In the genomic region with DNA sequence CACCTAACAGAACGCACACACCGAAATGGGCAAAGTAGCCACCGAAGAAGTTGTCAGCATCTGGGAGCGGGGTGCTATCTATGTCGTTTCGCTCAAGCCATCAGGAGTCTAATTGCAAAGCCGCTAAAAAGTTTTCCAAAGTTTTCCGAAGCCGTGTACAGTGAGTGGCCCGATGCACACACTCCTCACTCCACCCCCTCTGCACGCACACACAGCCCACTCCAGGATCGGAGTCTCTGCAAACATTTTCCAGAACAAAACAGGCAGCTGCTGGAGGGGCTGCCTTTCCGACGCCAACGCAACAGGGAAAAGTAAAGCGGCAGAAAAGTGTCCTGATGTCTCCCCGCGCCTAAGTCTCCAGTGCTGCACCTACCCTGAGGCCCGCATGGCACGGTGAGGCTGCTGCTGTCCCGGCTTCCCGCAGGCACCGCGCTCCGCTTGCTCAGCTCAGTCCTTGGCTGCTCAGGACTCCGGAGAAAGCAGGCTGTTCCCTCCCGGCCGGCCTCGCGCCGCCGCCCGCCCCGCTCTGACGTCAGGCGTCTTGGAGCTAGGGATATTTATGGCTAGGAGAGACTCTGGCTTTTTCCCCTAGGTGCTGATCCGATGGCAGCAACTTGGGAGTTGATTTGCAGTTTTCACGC, we compare ENCODE assay signal across 7 mouse cellular contexts. TPM values are rescaled to one million over a fixed set of nuclear protein-coding genes. Genes with fewer than 3 reads are reported as not detected.
DNase-seq lines count a peak whose midpoint lies in the region; ATAC-seq and TF ChIP-seq lines count a peak whose summit lies in the region.

TSS of gene Daam2 (minus strand) at position 514 of the 641 bp plus-strand sequence.

- peak; percentile 91 for ATAC-seq in embryonic facial prominence, embryonic 14.5 days (ENCODE audit: low read depth)
- peak; percentile 91 for ATAC-seq in limb, embryonic 14.5 days (ENCODE audit: low FRiP score, low read depth)

- peak; percentile 31 to 65 for DNase-seq in adrenal gland, postnatal 4 days (ENCODE audit: low spot score in 2 of 2)
- peak; percentile 86 for DNase-seq in embryonic facial prominence, embryonic 14.5 days (ENCODE audit: low spot score)
- DNase-seq in heart, adult 9 months (ENCODE audit: low spot score in 2 of 2) = peak; percentile 60 to 80
- DNase-seq in kidney, adult 9 months = peak; percentile 66
- peak; percentile 80 for DNase-seq in limb, embryonic 14.5 days (ENCODE audit: low spot score)
- peak; percentile 74 for DNase-seq in testis, postnatal 14 days (ENCODE audit: low spot score)

- H3K79me2 ChIP-seq in myocyte (ENCODE audit: control insufficient read depth, insufficient read depth) = no peaks in the 10 kb centered on the region

- H3K4me3 ChIP-seq in embryonic facial prominence, embryonic 14.5 days (ENCODE audit: low read depth, low read length) = peak within 1 kb of the TSS; percentile 57
- peak within 1 kb of the TSS; percentile 60 for H3K4me3 ChIP-seq in limb, embryonic 14.5 days (replicated peaks; ENCODE audit: low read length)
- H3K4me3 ChIP-seq in myocyte = no peak within 1 kb of the TSS

- no peak within 1 kb of the TSS for H3ac ChIP-seq in myocyte (ENCODE audit: control insufficient read depth, insufficient read length)

- H3K4me1 ChIP-seq in embryonic facial prominence, embryonic 14.5 days (ENCODE audit: control insufficient read depth, insufficient read depth, low read length) = peaks cover 17% of the 10 kb centered on the region; the same call in 1 of the 2 replicates
- peaks cover 17% of the 10 kb centered on the region for H3K4me1 ChIP-seq in limb, embryonic 14.5 days (ENCODE audit: control insufficient read depth, insufficient read depth, low read length)

- 4% methylated on average over 32 of the region's 38 CpGs for WGBS in embryonic facial prominence, embryonic 14.5 days
- WGBS in limb, embryonic 14.5 days = 2% methylated on average over 38 of the region's 38 CpGs

- peak within 1 kb of the TSS; percentile 94 for H3K27ac ChIP-seq in embryonic facial prominence, embryonic 14.5 days (replicated peaks; ENCODE audit: low read depth, low read length)
- peak within 1 kb of the TSS; percentile 93 for H3K27ac ChIP-seq in limb, embryonic 14.5 days (replicated peaks; ENCODE audit: low read depth, low read length)

- no peaks in the 10 kb centered on the region for H3K36me3 ChIP-seq in embryonic facial prominence, embryonic 14.5 days (ENCODE audit: control insufficient read depth, insufficient read depth, low read length)
- no peaks in the 10 kb centered on the region for H3K36me3 ChIP-seq in limb, embryonic 14.5 days (ENCODE audit: control insufficient read depth, insufficient read depth, low read length)
- H3K36me3 ChIP-seq in myocyte (ENCODE audit: control insufficient read depth, insufficient read depth) = no peaks in the 10 kb centered on the region

- H3K9ac ChIP-seq in embryonic facial prominence, embryonic 14.5 days (ENCODE audit: low read depth, low read length) = peak within 1 kb of the TSS; percentile 74
- H3K9ac ChIP-seq in limb, embryonic 14.5 days (ENCODE audit: low read depth, low read length, severe bottlenecking) = peak within 1 kb of the TSS; percentile 77

- H3K9me3 ChIP-seq in embryonic facial prominence, embryonic 14.5 days (ENCODE audit: control insufficient read depth, low read length) = no peaks in the 10 kb centered on the region
- no peaks in the 10 kb centered on the region for H3K9me3 ChIP-seq in limb, embryonic 14.5 days (ENCODE audit: control insufficient read depth, low read length)

- peak within 1 kb of the TSS; percentile 84 for H3K4me2 ChIP-seq in embryonic facial prominence, embryonic 14.5 days (ENCODE audit: low read depth, low read length)
- H3K4me2 ChIP-seq in limb, embryonic 14.5 days (replicated peaks; ENCODE audit: low read depth, low read length, severe bottlenecking) = peak within 1 kb of the TSS; percentile 84
- peak within 1 kb of the TSS; percentile 66 for H3K4me2 ChIP-seq in myocyte (ENCODE audit: low read depth)

- TF ChIP-seq POLR2A in limb, embryonic 14.5 days (IDR thresholded peaks at IDR 0.05; ENCODE audit: borderline replicate concordance, extremely low read depth, insufficient read depth, insufficient read length) = peak; percentile 81; the same call in 1 of the 2 replicates
- TF ChIP-seq POLR2A in myocyte (IDR thresholded peaks at IDR 0.05; ENCODE audit: insufficient read length, low read depth) = no peak

- H3K27me3 ChIP-seq in embryonic facial prominence, embryonic 14.5 days (replicated peaks; ENCODE audit: control insufficient read depth, insufficient read depth, low read length) = no peaks in the 10 kb centered on the region
- H3K27me3 ChIP-seq in limb, embryonic 14.5 days (ENCODE audit: control insufficient read depth, insufficient read depth, low read length) = no peaks in the 10 kb centered on the region
- H3K27me3 ChIP-seq in myocyte (ENCODE audit: control insufficient read depth, insufficient read depth, insufficient read length) = peaks cover 19% of the 10 kb centered on the region

TF ChIP-seq in myocyte, 11 proteins besides CTCF, POLR2A, EP300 and RAD21:
- TF ChIP-seq E2F4 (IDR thresholded peaks at IDR 0.05; ENCODE audit: insufficient read depth) = no peak
- TF ChIP-seq MYOG (IDR thresholded peaks at IDR 0.05; ENCODE audit: control insufficient read depth in 1 of 3, insufficient read depth in 1 of 3, insufficient read length in 2 of 3, low read depth in 2 of 3) = no peak
- TF ChIP-seq MAX (IDR thresholded peaks at IDR 0.05; ENCODE audit: low read depth) = no peak
- no peak for TF ChIP-seq TCF12 (IDR thresholded peaks at IDR 0.05; ENCODE audit: insufficient read depth, poor library complexity, severe bottlenecking)
- TF ChIP-seq REST (IDR thresholded peaks at IDR 0.05; ENCODE audit: insufficient read depth, insufficient read length) = no peak
- no peak for TF ChIP-seq CEBPB (IDR thresholded peaks at IDR 0.05; ENCODE audit: insufficient read depth, poor library complexity, severe bottlenecking)
- no peak for TF ChIP-seq USF1 (IDR thresholded peaks at IDR 0.05; ENCODE audit: low read depth)
- TF ChIP-seq TCF3 (IDR thresholded peaks at IDR 0.05; ENCODE audit: insufficient read length, low read depth) = no peak
- no peak for TF ChIP-seq SRF (IDR thresholded peaks at IDR 0.05; ENCODE audit: control insufficient read depth, insufficient read length, low read depth)
- TF ChIP-seq POLR2AphosphoS2 (IDR thresholded peaks at IDR 0.05; ENCODE audit: insufficient read length, low read depth) = no peak
- TF ChIP-seq MYOD1 (IDR thresholded peaks at IDR 0.05; ENCODE audit: control insufficient read depth in 1 of 3, insufficient read length in 2 of 3, low read depth in 2 of 3) = no peak

RNA-seq across cellular contexts. Expression of gene Daam2, which starts in this region (rescaled TPM):
- total RNA-seq in adrenal gland, postnatal 4 days (2021) = 10 to 100 TPM; 38.3 to 39.6 TPM
- 8.0 and 8.6 TPM in 2 replicates for polyA plus RNA-seq in embryonic facial prominence, embryonic 14.5 days (2014; fragmentation: Nextera tagmentation; extraction: Ambion mirVana)
- 30.0 and 34.0 TPM in 2 replicates for polyA plus RNA-seq in limb, embryonic 14.5 days (2012; rRNA removed)
- 8.7 and 11.6 TPM in 2 replicates for polyA plus RNA-seq in limb, embryonic 14.5 days (2014; fragmentation: Nextera tagmentation; extraction: Ambion mirVana)
- 9.5 TPM for polyA plus RNA-seq in myocyte (2012; fragmentation: generic; extraction: Trizol)
